Mouse (Mus musculus): ENCODE results near the gene Glt6d1.
"Not testable (repeated sequence)": the region's sequence is repeated elsewhere in the genome, so short reads cannot be mapped to it uniquely, and the experiment has no call there.

Glt6d1 gene

GRCm38 (mm10) chr2:25815748-25816147, at the start of gene Glt6d1:
TSS of gene Glt6d1 (minus strand) at chr2:25815848.
- DNase-seq = not testable (repeated sequence)

GRCm38 (mm10) chr2:25865412-25865811, 49.8 kb upstream of the Glt6d1 start:
- DNase-seq = no peak

DNA sequence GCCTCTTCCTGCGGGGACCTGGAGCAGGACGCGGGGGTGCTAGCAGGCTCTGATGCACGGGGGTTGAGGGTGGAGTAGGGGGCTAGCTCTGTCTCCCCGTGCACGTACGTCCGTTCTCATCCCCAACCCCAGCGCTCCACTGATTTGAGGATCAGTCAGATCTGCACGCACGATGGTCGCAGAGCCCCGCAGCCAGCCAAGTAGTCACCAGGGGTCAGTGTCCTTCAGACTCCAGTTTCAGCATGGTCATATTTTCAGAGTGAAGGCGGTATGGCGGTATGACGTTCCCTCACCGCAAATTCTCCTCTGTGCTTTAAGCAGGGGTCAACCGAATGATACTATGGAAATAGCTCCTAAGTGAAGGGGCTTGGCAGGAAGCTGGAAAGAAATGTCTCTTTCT, 48.6 kb upstream of the Glt6d1 start:
- no peak for DNase-seq

DNA sequence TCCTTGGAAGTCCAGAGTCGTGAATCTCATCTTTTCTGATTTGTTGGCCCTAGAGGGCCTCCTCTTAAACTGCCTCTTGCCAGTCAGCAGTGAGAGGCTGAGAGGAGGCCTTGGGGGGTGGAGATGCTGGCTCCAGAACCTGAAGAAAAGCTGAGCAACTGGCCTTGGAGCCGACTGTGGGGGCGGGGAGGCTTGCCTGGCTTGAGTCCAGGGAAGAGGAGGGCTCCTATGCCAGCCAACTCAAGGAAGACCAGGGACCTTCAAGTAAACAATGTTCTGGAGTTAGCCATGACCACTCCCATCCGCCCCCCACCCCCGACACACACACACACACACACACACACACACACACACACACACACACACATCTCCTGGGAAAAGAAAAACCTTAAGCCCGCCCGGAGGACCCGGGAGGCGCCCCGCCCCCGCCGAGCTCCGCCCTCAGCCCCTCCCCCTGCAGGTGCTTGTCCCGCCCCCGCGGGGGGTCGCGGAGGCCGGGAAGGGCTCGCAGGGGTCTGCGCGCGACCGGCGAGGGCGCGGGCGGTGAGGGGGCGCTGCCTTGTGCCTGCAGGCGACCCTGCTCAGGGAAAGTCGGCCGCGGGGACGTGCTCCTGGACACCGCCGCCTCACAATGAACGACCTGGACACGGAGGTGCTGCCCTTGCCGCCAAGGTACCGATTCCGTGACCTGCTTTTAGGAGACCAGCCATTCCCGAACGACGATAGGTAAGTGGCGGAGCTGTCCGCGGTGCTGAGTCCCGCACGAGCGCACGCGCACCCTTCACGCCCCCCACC, 47.9 kb upstream of the Glt6d1 start, which contains the start of gene Kcnt1:
Gene Kcnt1 (plus strand): TSS at position 398 of the 795 bp plus-strand sequence.
- DNase-seq = peak; percentile 14 to 17

- no peak for DNase-seq
These were observed 47.1 kb upstream of the Glt6d1 start for GRCm38 (mm10) chr2:25862696-25863270.

DNA sequence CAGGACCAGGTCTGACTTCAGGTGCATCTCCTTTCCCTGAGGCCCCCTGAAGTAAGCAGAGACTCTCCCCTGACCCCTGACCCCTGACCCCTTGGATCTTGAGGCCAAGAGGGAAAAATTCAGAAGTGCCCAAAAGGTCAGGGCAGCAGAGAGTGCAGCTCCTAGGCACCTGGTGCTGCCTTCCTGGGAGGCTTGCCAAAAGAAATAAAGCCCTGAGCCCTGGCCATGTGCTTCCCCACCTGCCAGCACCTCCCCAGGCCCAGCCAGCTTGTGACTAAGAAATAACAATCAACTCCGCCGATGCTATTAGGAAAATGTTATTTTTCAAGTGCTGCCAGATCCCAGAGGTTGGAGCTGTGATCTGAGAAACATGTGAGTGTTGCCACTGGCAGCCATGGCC, 46.4 kb upstream of the Glt6d1 start:
- no peak for DNase-seq

DNA sequence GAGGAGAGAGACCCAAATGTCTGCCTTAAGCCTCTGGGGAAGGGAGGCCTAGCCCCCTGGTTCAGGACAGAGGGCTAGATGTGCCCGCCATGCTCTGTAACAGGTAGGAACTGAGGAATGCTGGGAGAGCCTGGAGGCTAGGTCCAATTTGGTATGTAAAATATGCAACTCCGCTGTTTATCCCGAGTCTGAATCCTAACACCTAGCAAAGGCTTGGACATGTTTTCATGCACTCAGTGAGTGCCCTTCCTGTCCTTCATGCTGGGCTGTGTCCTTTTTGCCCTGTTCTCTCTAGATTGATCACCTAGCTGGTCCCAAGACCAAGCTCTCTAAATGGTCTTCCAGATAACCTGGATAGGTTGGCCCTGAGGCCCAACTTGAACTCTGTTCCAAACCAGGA, 44.2 kb upstream of the Glt6d1 start:
- DNase-seq = no peak

DNA sequence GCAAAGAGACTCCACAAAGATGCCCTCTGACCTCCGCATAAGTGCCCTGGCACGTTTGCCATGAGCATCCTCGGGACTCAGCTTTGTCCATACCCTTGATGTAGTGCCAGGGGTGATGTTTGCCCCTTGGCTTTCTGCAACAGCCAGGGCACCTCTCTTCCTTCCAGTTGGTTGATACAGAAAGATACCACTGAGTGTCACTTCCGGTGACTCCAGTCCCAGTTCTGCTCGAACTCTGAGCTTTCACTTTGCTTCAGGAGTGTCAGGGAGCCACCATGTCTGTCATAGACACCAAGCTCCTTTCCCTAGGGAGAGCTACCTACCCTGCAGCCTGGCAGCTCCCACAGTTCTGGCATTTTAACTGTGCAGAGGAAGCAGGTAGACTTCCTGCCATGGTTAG, 38.4 kb upstream of the Glt6d1 start:
- no peak for DNase-seq

DNA sequence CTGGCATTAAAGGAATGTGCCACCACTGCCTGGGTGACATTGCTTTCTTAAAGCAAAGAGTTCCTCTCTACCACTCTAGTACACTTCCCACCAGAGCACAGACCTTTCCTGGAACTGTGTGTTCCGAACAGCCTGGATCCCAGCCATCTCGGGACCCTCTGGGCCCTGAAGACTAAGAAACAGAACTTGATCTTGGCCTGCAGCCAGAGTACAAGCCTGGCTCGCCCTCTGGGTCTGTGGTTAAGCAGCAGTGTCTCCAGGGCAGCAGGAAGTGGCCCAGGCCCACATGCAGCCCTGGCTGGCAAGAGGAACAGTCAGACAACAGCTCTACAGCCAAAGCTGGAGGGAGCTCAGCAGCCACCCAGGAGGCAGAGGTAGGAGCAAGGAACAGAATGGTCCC, 37.0 kb upstream of the Glt6d1 start:
- peak; percentile 60 to 70 for DNase-seq

GRCm38 (mm10) chr2:25850330-25850729, 34.7 kb upstream of the Glt6d1 start:
- DNase-seq = peak; percentile 25 to 32

- DNase-seq = no peak
These were observed 31.6 kb upstream of the Glt6d1 start, which contains the start of gene Sohlh1 for GRCm38 (mm10) chr2:25847226-25847625. TSS of gene Sohlh1 (minus strand) at chr2:25847248.

DNA sequence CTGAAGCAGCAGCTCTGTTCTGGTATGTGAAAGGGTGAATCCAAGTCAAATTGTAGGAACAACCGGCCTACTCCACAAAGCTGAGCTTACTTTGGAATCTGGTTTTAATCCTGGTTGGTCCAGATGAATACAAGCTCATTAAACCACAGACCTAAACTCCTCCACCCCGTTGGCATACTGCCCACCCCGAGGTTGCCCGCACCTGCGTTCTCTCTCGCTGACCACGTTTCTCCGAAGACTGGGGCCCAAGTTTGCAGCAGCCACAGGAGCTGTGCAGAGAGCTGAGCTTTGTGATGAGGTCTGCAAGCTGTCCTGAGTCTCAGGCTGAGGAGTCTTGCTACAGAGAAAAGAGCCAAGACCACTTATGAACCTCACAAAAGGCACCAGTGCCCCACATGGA, 30.9 kb upstream of the Glt6d1 start:
- DNase-seq = no peak

DNA sequence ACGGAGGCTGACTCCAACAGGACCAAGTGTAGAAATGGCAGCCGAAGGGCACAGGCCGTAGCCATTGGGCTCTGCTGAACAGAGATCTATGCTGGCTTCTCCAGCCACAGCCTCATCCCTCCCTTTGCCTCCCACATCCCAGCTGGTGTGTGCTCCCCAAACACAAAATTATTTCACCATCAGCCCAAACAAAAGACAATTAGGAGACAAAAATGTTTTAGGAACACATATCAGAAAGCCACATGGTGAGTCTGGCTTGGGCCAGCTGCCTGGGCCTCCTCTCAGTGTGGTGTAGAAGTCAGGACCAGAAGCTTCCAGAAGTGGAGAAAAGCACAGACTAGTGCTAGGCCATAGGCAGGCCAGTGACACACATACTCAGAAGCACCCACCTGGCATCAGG, 28.4 kb upstream of the Glt6d1 start:
- no peak for DNase-seq

GRCm38 (mm10) chr2:25842758-25843157, 27.1 kb upstream of the Glt6d1 start:
- no peak for DNase-seq

DNA sequence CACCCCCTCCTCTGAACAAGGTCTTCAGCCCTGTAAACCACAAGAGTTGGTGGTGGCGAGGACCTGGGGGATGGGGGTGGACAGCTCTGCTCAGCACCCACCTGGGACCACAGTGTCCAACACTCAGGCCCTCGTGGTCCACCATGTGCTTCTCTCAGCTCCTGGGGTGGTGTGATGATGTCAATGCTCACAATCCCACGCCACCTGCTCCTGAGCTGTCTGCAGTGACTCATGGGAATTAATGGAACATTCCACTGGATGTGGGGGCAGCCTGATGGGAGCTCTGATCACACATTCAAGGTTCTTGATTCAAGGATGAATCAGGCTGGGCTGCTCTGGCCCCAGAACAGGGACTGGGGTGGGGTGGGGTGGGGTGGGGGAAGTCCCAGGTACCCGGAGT, 26.5 kb upstream of the Glt6d1 start:
- no peak for DNase-seq

DNA sequence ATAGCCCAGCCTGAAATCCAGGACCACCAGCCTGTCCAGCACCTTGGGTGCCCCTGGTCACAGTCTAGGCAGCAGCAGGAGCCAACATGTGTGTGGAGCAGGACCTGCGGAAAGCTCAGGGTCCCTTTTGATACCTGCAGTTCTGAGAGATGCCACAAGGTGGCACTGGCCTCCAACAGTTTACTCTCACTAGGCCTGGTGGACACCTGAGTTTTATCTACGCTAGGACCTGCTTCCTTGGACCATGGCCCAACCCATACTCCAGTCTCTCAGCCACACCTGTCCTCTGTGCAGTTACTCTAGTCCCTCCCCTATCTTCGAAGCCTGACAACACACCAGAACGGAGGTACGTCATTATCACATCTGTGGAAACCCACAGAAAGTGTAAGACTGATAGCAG, 20.6 kb upstream of the Glt6d1 start:
- peak; percentile 56 to 66 for DNase-seq

GRCm38 (mm10) chr2:25830786-25831185, 15.1 kb upstream of the Glt6d1 start:
- DNase-seq = no peak

GRCm38 (mm10) chr2:25828344-25828947, 12.8 kb upstream of the Glt6d1 start:
- DNase-seq = no peak

- DNase-seq = no peak
These were observed 9.1 kb upstream of the Glt6d1 start for GRCm38 (mm10) chr2:25824751-25825150.

DNA sequence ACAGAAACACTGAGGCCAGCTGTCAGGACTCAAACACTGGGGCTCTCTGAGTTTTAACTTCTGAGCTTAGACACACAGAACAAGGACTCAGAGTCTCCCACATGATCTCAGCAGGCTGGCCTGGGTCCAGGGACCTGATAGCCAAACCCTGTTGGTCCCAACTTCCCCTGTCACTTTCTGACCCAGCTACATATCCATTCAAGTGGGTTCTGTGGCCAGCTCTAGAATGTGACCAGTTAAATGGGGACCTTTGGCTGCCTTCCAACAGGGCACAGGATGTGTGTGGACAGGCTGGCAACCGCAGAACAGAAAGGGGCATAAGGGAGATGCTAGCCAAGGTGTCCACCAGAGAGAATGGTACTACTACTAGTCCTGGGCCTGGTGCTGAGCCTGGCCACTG, 7.2 kb upstream of the Glt6d1 start, which contains the start of gene Lcn9:
Gene Lcn9 (plus strand): TSS at position 348 of the 400 bp plus-strand sequence.
- no peak for DNase-seq

DNA sequence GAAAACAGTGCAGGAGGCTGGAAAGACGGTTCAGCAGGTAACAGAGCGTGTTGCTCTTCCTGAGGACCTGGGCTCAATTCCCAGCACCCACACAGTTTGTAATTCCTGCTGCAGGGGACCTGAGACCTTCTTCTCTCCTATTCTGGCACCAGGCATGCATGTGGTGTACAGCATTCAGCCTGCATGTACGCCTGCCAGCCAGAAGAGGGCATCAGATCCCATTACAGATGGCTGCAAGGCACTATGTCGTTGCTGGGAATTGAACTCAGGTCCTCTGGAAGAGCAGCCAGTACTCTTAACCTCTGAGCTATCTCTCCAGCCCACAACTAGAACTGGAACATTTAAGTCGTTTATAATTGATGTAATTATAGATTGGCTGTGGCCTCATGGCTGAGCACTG, 2.3 kb downstream of the Glt6d1 start:
- no peak for DNase-seq

DNA sequence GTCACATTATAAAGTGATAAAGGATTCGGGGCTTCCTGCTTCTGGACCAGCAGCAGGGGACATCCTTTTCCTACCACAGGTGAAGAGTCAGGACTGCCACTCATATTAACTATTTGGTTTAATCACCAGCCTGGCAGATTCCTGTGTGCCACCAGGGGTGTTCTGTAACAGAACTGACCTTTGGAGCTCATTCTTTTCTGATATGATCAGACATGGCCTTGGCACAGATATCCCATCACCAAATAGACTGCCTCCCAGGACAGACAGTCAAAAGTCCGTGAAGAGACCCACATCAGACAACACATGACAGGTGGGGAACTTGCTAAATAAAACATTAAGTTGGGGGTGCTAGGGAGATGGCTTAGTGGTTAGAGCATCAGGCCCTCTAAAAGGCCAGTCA, 3.9 kb downstream of the Glt6d1 start:
- no peak for DNase-seq

DNA sequence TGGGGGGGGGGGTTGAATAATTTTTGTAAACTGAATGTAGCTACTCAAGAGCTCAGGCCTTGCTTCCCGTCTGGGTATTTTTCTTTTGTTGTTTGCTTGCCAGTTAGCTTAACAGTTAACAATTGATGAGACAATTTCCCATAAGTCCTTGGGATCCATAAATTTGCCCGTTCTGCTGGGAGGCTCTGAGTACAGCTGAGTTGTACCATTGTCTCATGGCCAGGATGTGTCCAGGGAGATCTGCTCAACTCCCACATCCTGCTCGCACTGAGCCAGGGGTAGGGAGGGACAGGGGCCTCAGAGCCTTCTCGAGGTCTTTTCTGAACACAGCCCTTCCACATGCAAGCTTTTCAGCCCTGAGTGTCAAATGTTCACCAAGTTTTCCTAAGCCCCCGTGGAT, 17.6 kb downstream of the Glt6d1 start:
- no peak for DNase-seq

DNA sequence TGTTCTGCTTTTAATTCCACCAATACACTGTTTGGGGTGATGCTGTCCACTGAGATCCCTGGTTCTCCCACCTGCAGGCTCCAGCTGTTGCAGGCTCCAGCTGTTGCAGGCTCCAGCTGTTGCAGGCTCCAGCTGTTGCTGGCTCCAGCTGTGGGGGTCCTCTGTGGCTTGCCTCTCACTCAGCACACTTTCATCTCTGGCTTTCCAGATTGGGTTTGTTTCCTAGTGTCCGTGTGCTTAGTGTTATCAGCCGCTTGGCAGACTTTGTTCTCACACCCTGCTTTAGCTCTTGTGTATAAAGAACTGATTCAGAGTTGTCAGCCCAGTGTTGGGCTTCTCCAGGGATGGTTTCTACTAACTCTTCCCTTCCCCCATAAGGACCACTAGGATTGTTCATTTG, 18.0 kb downstream of the Glt6d1 start:
- no peak for DNase-seq
